Mouse (Mus musculus): ENCODE results near the gene Rpusd4.

DNA sequence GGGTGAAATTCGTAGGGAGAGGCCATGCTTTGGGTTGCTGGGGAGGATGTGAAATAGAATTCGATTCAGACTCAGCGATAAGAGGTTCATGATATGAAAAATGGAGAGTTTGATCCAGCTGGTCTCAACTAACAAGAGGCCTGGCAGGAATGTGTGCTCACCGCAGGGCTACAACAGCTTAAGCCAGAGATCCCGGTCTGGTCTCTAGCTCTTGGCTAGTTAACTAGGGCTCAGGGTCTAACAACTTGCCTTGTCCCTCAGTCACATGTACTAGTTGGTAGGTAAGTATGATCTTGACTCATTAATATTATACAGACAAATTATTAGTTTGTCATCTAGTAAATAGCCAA, 15.2 kb downstream of the Rpusd4 start:
- TF ChIP-seq CTCF (IDR thresholded peaks at IDR 0.05; ENCODE audit: low read depth) (no peak), EP300 (IDR thresholded peaks at IDR 0.05; ENCODE audit: low read depth) (no peak)
